Mouse (Mus musculus) lung, postnatal 0 days (tissue): Measurements from ENCODE around the gene Khk.

ENCODE experiments used
- CTCF ChIP-seq: IDR thresholded peaks from 2 replicates; pipeline ENCODE4 v1.5.1; 2016; ENCODE audit warnings: antibody characterized with exemption, mild to moderate bottlenecking
- EP300 ChIP-seq: IDR thresholded peaks from 2 replicates; pipeline ENCODE4 v1.6.1; 2016; ENCODE audit warnings: antibody characterized with exemption, mild to moderate bottlenecking, control low read depth

- no peak for TF ChIP-seq CTCF
- TF ChIP-seq EP300: no peak
These were observed 47.2 kb downstream of the Khk start, which contains the start of gene Tcf23 for GRCm38 (mm10) chr5:30968416-30968815.
